Mouse (Mus musculus) cerebellum, adult 11 months (tissue): ENCODE measurements at regions not wholly inside any gene's neighbourhood (a gene's known extent, or its start where the extent isn't known, plus 50 kb on each side); places are given as distances from the start of the nearest gene placed in this dataset.

ENCODE experiments used
- DNase-seq: peaks from one replicate; pipeline ENCODE4 v3.0.0; 2022

GRCm38 (mm10) chr12:110188136-110188631 is 90.7 kb upstream of the Dio3 start:
- no peak for DNase-seq

GRCm38 (mm10) chr12:110188641-110189328 is 90.1 kb upstream of the Dio3 start:
- DNase-seq, result no peak

- DNase-seq, result no peak
Measured at GRCm38 (mm10) chr12:110189329-110189642, 89.6 kb upstream of the Dio3 start.

- no peak for DNase-seq
Measured at GRCm38 (mm10) chr12:110192186-110192585, 86.7 kb upstream of the Dio3 start.

- DNase-seq, result no peak
Measured at GRCm38 (mm10) chr12:110197366-110197765, 81.5 kb upstream of the Dio3 start.

- DNase-seq, result no peak
Measured at GRCm38 (mm10) chr12:110200471-110200870, 78.4 kb upstream of the Dio3 start.

GRCm38 (mm10) chr12:110200887-110201286 is 78.0 kb upstream of the Dio3 start:
- no peak for DNase-seq

- no peak for DNase-seq
Measured at GRCm38 (mm10) chr12:110203271-110204014, 75.4 kb upstream of the Dio3 start.

- no peak for DNase-seq
Measured at GRCm38 (mm10) chr12:110204246-110204989, 74.5 kb upstream of the Dio3 start.

GRCm38 (mm10) chr12:110206271-110206670 is 72.6 kb upstream of the Dio3 start:
- DNase-seq, result no peak

- no peak for DNase-seq
Measured at GRCm38 (mm10) chr12:110206812-110207211, 72.1 kb upstream of the Dio3 start.

GRCm38 (mm10) chr12:110207246-110207852 is 71.5 kb upstream of the Dio3 start:
- DNase-seq, result no peak

GRCm38 (mm10) chr12:110212716-110213115 is 66.2 kb upstream of the Dio3 start:
- no peak for DNase-seq

GRCm38 (mm10) chr12:110214833-110215232 is 64.0 kb upstream of the Dio3 start:
- DNase-seq, result no peak

- DNase-seq, result no peak
Measured at GRCm38 (mm10) chr12:110215311-110215710, 63.6 kb upstream of the Dio3 start.

- no peak for DNase-seq
Measured at GRCm38 (mm10) chr12:110219750-110220149, 59.1 kb upstream of the Dio3 start.

- no peak for DNase-seq
Measured at GRCm38 (mm10) chr12:110220516-110220915, 58.4 kb upstream of the Dio3 start.

- DNase-seq, result no peak
Measured at GRCm38 (mm10) chr12:110221184-110221583, 57.7 kb upstream of the Dio3 start.

GRCm38 (mm10) chr12:110221679-110222078 is 57.2 kb upstream of the Dio3 start:
- DNase-seq, result no peak

- no peak for DNase-seq
Measured at GRCm38 (mm10) chr12:110224250-110224649, 54.6 kb upstream of the Dio3 start.

- no peak for DNase-seq
Measured at GRCm38 (mm10) chr12:110228011-110228411, 50.9 kb upstream of the Dio3 start.
